Mouse (Mus musculus) neural tube, embryonic 12.5 days (tissue): ENCODE measurements at regions not wholly inside any gene's neighbourhood (a gene's known extent, or its start where the extent isn't known, plus 50 kb on each side); places are given as distances from the start of the nearest gene placed in this dataset.

Experiments used
- ATAC-seq: fragments of 200-750 bp; cut with Nextera tagmentation; 2 replicates; pipeline ENCODE4 v1.8.0; 2017; ENCODE audit warnings: low read depth, mild to moderate bottlenecking, moderate TSS enrichment, moderate library complexity; ENCODE audit not compliant: low FRiP score
- H3K27ac ChIP-seq: fragments of 300-500 bp; sonication (generic); 2 replicates; pipeline ENCODE4 v1.5.1; 2016
- H3K27me3 ChIP-seq: fragments of 300-500 bp; sonication (generic); replicated peaks from 2 replicates; pipeline ENCODE4 v1.6.1; 2016; ENCODE audit warnings: mild to moderate bottlenecking
- H3K36me3 ChIP-seq: fragments of 300-500 bp; sonication (generic); 2 replicates; pipeline ENCODE4 v1.6.1; 2016; ENCODE audit warnings: mild to moderate bottlenecking
- H3K4me1 ChIP-seq: fragments of 300-500 bp; sonication (generic); 2 replicates; pipeline ENCODE4 v1.6.1; 2016
- H3K4me2 ChIP-seq: fragments of 300-500 bp; sonication (generic); replicated peaks from 2 replicates; pipeline ENCODE4 v1.6.1; 2016; ENCODE audit warnings: mild to moderate bottlenecking
- H3K4me3 ChIP-seq: fragments of 300-500 bp; sonication (generic); 2 replicates; pipeline ENCODE4 v1.5.1; 2016
- H3K9ac ChIP-seq: fragments of 300-500 bp; sonication (generic); 2 replicates; pipeline ENCODE4 v1.6.1; 2016; ENCODE audit warnings: mild to moderate bottlenecking
- H3K9me3 ChIP-seq: fragments of 300-500 bp; sonication (generic); 2 replicates; pipeline ENCODE4 v1.6.1; 2016; ENCODE audit warnings: mild to moderate bottlenecking
- WGBS: fragments of 180-500 bp; shearing (Covaris S2); methylation state at CpG from one replicate; pipeline ENCODE4 v1.1.7; 2016; 5-methylcytosine and 5-hydroxymethylcytosine counted together

DNA sequence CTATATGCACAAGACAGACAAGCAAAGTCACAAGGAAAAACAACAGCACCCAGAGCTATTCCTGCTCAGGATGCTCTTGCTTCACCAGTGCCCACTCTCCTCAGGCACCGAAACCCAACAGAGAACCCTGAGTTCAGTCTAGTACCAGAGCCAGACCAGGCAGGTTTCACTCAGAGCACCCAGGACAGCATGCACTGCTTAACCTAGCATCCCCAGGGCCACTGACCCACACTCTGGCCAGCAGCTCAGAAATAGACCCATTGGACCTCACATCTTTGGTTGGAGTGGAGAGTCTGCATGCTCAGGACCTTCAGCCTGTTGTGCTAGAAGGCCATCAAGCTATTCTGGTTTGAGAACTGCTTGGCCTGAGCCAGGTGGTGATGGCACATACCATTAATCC is 157.0 kb downstream of the Chst1 start:
- Histone ChIP-seq H3K27me3 (no peaks in the 10 kb centered on the region), H3K4me3 (no peak overlapping the region), H3K4me2 (no peak overlapping the region), H3K36me3 (no peaks in the 10 kb centered on the region), H3K9me3 (no peaks in the 10 kb centered on the region), H3K4me1 (peaks cover under 1% of the 10 kb centered on the region; the same call in 1 of the 2 replicates), H3K27ac (no peak overlapping the region), H3K9ac (no peak overlapping the region)
- WGBS, result 97% methylated on average over 1 of the region's 1 CpGs
- no peak for ATAC-seq

DNA sequence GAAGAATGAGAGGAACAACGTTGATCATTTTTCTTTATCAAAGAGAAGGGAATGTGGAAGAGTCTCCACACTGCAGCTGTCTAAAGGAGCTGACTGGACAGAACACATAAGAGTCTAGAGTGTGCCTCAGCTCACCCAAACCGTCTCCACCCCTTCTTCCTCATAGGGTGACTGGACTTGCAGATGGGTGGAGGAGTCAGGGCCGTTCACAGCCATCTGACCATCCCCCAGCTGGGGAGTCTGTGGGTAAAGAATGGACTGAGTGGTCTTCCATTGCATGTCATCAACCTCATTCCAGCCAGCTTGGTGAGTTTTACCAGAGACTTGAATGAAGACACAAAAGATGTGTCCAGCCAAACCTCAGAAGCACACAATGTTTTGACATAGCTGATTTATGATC is 156.1 kb upstream of the Syt13 start:
- Histone ChIP-seq H3K4me3 (no peak overlapping the region), H3K4me2 (no peak overlapping the region), H3K4me1 (no peaks in the 10 kb centered on the region), H3K27me3 (no peaks in the 10 kb centered on the region), H3K36me3 (no peaks in the 10 kb centered on the region), H3K9me3 (no peaks in the 10 kb centered on the region), H3K27ac (no peak overlapping the region), H3K9ac (no peak overlapping the region)
- WGBS, result 52% methylated on average over 3 of the region's 3 CpGs
- ATAC-seq, result no peak

DNA sequence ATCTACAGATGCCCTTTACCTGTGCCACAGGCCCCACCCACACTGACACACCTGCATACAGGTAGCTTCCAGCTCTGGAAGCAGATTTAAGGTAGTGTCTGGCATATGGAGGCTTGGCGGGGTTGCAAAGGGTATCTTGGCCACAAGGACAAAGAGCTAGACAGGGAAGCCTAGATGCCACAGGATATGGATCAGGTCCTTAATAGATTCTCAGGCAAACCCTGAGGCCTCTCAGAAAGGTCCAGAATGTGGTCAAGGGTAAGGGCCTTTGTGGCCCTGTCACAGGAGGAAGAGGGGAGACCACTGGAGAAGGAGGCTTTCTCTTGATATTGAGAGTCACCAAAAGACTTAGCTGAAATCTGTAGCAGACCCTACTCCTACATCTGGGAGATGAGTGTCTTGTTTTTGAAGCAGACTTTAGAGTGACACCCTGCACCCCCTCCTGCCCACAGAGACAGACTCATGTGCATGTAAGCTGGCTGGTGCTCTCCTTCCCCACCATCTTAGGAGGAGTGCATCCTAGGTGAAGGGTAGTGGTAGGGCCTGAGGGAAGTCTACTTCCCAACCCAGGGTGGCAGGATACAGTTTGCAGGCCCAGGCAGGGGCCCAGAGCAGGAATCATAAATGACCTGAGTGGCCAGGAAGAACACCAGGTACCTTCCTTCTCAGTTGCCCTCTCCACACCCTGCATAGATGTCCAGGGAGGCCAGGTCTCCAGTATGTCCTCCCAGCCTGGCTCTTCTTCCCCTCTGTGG is 150.8 kb upstream of the Syt13 start:
- Histone ChIP-seq H3K27ac (no peak overlapping the region), H3K4me1 (no peaks in the 10 kb centered on the region), H3K27me3 (no peaks in the 10 kb centered on the region), H3K4me2 (no peak overlapping the region), H3K36me3 (no peaks in the 10 kb centered on the region), H3K9me3 (no peaks in the 10 kb centered on the region), H3K4me3 (no peak overlapping the region), H3K9ac (no peak overlapping the region)
- 89% methylated on average over 1 of the region's 1 CpGs for WGBS
- ATAC-seq, result no peak

DNA sequence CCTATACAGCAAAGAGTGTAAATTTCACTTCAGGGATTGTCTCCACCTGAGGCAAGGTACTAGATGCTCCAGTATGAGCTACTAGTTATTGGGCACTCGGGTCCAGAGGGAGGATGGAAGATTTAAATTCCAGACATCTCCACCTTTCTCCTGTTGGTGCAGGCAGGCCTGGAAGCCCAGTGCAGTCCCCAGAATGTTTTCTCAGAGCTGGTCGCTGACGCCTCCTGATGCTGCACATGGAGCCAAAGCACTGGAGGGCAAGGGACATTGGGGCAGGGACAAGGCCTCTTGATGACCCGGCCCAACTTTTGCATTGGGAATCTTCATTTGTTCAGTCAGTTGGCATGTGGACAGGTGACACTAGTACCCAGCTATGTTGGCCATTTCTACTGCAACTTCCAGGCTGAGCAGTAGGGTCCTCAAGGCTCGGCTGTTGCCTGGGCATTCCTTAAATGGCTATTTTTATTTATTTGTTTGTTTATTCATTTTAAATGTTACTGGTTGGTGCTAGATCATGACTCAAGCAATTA is 147.4 kb upstream of the Syt13 start:
- H3K4me1 ChIP-seq, result no peaks in the 10 kb centered on the region
- no peaks in the 10 kb centered on the region for H3K27me3 ChIP-seq
- H3K4me3 ChIP-seq, result no peak overlapping the region
- no peak overlapping the region for H3K27ac ChIP-seq
- no peak overlapping the region for H3K9ac ChIP-seq
- ATAC-seq, result no peak
- H3K36me3 ChIP-seq, result no peaks in the 10 kb centered on the region
- H3K4me2 ChIP-seq, result no peak overlapping the region
- 0 out of 2 replicates have a peak, but pooled peaks cover 7% of the 10 kb centered on the region for H3K9me3 ChIP-seq
- WGBS, result 86% methylated on average over 5 of the region's 5 CpGs

DNA sequence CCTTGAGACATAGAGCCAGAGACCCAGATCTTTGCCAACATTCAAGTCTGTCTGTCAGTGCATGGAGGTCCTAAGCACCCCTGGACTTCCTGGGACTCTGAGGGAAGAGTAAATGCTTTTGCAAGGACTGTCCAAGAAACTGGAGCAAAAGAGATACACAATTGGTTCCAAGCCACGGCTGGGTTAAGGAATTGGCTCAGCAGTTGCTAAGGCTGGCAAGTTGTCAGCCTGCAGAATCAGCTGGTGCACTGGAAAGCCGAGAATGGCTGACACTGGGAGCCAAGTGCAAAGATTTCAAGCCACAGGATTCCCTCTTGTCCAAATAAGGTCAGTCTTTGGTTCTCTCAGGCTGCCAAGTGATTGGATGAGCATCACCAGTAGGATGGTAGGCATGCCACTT is 146.8 kb upstream of the Syt13 start:
- H3K27me3 ChIP-seq, result no peaks in the 10 kb centered on the region
- H3K4me1 ChIP-seq, result no peaks in the 10 kb centered on the region
- no peak overlapping the region for H3K4me3 ChIP-seq
- H3K27ac ChIP-seq, result no peak overlapping the region
- H3K4me2 ChIP-seq, result no peak overlapping the region
- 0 out of 2 replicates have a peak, but pooled peaks cover 7% of the 10 kb centered on the region for H3K9me3 ChIP-seq
- H3K36me3 ChIP-seq, result no peaks in the 10 kb centered on the region
- ATAC-seq, result no peak
- H3K9ac ChIP-seq, result no peak overlapping the region
- 75% methylated on average over 2 of the region's 2 CpGs for WGBS

DNA sequence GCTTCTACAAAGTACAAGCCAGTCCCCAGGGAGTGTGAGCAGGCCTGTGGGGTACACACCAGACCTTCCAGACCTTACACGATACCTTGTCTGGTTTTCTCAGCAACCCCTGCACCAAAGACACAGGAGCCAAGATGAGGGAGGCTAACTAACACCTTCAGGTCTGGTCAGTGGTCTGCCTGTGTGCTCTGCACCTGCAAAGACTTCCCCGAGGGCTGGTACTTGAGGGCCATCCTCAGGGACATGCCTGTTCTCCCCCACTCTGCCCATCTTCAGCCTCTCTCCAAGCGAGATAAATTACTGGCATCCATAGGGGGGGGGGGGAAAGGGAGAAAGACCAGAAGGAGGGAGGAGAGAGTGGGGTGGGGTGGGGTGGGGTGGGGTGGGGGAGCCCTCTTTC is 145.8 kb upstream of the Syt13 start:
- no peak overlapping the region for H3K4me2 ChIP-seq
- H3K4me3 ChIP-seq, result no peak overlapping the region
- no peak overlapping the region for H3K27ac ChIP-seq
- 0 out of 2 replicates have a peak, but pooled peaks cover 7% of the 10 kb centered on the region for H3K9me3 ChIP-seq
- H3K36me3 ChIP-seq, result no peaks in the 10 kb centered on the region
- ATAC-seq, result no peak
- H3K4me1 ChIP-seq, result no peaks in the 10 kb centered on the region
- no peak overlapping the region for H3K9ac ChIP-seq
- 82% methylated on average over 3 of the region's 3 CpGs for WGBS
- no peaks in the 10 kb centered on the region for H3K27me3 ChIP-seq

DNA sequence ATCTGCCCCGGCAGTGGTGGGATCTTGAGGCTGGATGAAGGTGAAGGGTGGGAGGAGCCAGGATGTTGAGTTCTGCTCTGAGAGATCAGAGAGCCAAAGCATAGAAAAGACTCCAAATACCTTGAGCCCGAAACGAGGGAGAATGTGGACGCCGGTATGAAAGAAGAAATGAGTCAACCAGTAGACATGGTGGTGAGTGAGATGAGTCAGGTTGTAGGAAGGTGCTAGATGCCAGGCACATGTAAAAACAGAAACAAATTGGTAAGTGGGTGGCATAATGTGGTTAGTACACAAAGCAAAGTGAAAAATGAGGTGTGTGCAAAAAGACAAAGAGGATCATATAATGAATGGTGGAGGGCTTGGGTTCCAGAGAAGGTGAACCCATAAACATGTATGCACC is 144.8 kb upstream of the Syt13 start:
- no peak overlapping the region for H3K9ac ChIP-seq

DNA sequence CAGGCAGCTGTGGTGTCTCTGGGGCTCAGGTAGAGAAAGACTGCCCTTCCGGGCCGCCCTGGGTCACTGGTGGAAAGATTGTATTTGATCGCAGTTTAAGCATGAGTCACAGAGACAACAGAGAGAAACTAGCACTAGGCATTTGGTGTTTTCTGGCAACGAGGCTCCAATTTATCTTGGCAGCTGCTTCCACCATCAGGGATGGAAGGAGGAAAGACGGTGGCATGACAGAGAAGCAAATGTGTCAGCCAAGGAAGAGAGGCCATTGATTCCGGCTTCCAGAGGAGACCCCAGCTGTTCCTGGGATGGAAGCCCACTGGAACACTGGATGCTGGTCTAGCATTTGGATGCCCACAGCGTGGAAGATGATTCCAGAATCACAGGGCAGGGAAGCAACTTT is 142.3 kb upstream of the Syt13 start:
- no peak overlapping the region for H3K9ac ChIP-seq
- no peak for ATAC-seq

More for the DNA sequence above, 144.8 kb upstream of the Syt13 start:
- Histone ChIP-seq H3K9me3 (0 out of 2 replicates have a peak, but pooled peaks cover 7% of the 10 kb centered on the region), H3K4me2 (no peak overlapping the region), H3K4me3 (no peak overlapping the region), H3K27me3 (no peaks in the 10 kb centered on the region), H3K4me1 (no peaks in the 10 kb centered on the region), H3K36me3 (no peaks in the 10 kb centered on the region), H3K27ac (no peak overlapping the region)
- no peak for ATAC-seq
- WGBS, result 90% methylated on average over 5 of the region's 5 CpGs

DNA sequence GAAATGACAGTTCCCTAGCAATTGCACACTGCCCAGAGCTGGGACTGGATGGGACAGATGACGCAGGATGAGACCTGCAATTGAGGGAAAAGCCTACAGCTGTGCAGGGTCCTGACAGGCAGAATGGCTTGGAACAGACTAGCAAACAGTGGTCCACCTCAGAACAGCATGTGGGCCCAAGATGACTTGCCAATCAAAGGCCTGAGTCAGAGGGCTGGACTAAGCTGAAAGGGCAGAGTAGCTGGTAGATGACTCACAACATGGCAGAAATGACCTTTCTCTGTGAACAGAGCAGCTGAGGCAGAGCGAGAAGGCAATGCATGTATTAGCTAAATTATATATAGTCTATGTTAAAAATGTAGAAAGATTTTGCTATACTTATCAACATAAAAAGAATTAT is 138.4 kb upstream of the Syt13 start:
- H3K27ac ChIP-seq, result no peak overlapping the region
- 80% methylated on average over 2 of the region's 2 CpGs for WGBS
- H3K4me3 ChIP-seq, result no peak overlapping the region
- H3K9ac ChIP-seq, result no peak overlapping the region
- no peak overlapping the region for H3K4me2 ChIP-seq
- ATAC-seq, result no peak
- H3K36me3 ChIP-seq, result no peaks in the 10 kb centered on the region
- H3K9me3 ChIP-seq, result no peaks in the 10 kb centered on the region
- no peaks in the 10 kb centered on the region for H3K4me1 ChIP-seq
- no peaks in the 10 kb centered on the region for H3K27me3 ChIP-seq

More for the DNA sequence above, 142.3 kb upstream of the Syt13 start:
- H3K36me3 ChIP-seq, result no peaks in the 10 kb centered on the region
- H3K4me1 ChIP-seq, result no peaks in the 10 kb centered on the region
- H3K27me3 ChIP-seq, result no peaks in the 10 kb centered on the region
- 80% methylated on average over 7 of the region's 7 CpGs for WGBS
- no peak overlapping the region for H3K27ac ChIP-seq
- H3K4me3 ChIP-seq, result no peak overlapping the region
- H3K4me2 ChIP-seq, result no peak overlapping the region
- 0 out of 2 replicates have a peak, but pooled peaks cover 7% of the 10 kb centered on the region for H3K9me3 ChIP-seq

DNA sequence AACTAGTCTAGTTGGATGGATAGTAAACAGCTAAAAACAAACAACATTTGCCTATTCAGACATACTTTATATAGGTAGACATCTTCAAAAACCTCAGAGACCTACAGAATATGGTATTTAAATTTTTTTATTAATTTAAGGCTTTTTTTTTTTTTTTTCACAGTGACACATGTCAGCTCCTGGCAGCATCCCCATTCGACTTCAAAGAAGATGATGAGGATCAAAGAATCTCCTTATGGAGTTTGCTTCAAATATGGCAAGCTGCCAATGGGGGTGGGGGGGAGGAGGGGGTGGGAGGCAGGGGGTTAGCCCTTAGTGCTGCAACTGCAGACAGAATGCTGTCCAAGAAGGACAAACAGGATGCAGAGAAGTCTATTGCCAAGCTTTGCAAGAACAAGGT is 135.8 kb upstream of the Syt13 start:
- no peak for ATAC-seq
- H3K27me3 ChIP-seq, result no peaks in the 10 kb centered on the region
- H3K9ac ChIP-seq, result no peak overlapping the region
- 52% methylated on average over 1 of the region's 1 CpGs for WGBS
- no peak overlapping the region for H3K4me2 ChIP-seq
- H3K4me3 ChIP-seq, result no peak overlapping the region
- no peaks in the 10 kb centered on the region for H3K4me1 ChIP-seq
- no peak overlapping the region for H3K27ac ChIP-seq
- no peaks in the 10 kb centered on the region for H3K9me3 ChIP-seq
- H3K36me3 ChIP-seq, result no peaks in the 10 kb centered on the region

DNA sequence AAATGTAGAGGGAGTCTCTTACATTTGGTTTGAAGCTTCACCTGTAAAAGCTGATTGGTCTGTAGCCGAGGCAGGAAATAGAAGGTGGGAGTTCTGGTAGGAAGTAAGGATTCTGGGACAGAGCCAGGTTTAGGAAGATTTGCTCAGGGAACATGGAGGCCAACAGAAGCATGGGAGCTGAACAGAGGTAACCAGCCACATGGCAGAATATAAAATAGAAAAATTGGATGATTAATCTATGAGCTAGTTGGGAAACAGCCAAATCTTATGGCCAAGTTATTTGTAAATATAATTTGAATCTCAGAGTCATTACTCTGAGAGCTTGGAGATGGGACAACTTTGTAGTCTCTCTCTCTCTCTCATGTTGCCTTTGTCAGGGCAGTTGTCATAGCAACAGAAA is 134.9 kb upstream of the Syt13 start:
- Histone ChIP-seq H3K4me3 (no peak overlapping the region), H3K9ac (no peak overlapping the region), H3K4me1 (no peaks in the 10 kb centered on the region), H3K4me2 (no peak overlapping the region), H3K27me3 (no peaks in the 10 kb centered on the region), H3K9me3 (no peaks in the 10 kb centered on the region), H3K36me3 (no peaks in the 10 kb centered on the region), H3K27ac (no peak overlapping the region)
- no peak for ATAC-seq
- 87% methylated on average over 1 of the region's 1 CpGs for WGBS

DNA sequence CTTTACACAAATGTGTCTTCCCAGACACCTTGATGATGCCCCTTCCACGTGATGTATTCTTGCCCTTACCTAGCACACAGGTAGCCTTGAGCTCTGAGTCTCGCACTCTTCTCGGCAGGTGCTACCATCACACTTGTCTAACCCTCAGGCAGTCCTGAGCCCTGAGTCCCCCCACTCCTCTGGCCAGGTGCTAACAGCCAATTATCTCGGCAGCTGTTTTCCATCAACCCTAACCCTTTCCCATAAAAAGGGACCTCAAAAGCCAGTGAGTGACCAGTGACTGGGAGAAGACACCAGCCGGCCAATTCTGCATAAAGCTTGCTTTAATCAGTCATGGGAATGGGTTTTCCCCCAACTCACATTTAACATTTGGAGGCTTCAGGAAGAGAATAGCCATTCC is 133.4 kb upstream of the Syt13 start:
- Histone ChIP-seq H3K4me3 (no peak overlapping the region), H3K36me3 (no peaks in the 10 kb centered on the region), H3K4me1 (no peaks in the 10 kb centered on the region), H3K4me2 (no peak overlapping the region), H3K27ac (no peak overlapping the region), H3K27me3 (no peaks in the 10 kb centered on the region), H3K9me3 (no peaks in the 10 kb centered on the region), H3K9ac (no peak overlapping the region)
- ATAC-seq, result no peak
- WGBS, result 84% methylated on average over 5 of the region's 5 CpGs

DNA sequence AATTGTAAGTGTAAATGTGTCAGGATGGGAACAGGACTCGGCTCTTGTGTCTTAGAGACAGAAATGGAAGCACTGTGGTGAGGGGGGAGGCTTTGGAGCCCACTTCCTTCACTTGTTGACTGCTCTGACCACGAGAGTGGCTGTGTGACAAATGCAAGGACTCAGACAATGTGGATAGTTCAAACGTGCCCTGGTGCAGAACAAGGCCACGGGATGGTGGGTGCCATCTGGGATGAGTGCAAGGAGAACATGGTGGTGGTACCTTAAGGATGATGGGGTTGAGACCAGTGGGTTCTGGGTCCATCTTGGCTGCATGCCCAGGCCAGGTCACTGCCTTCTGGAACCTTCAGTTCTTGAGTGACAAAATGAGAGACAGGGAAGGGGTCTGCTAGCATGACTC is 132.3 kb upstream of the Syt13 start:
- H3K9ac ChIP-seq, result no peak overlapping the region
- H3K36me3 ChIP-seq, result no peaks in the 10 kb centered on the region
- WGBS, result 53% methylated on average over 4 of the region's 4 CpGs
- H3K4me1 ChIP-seq, result no peaks in the 10 kb centered on the region
- H3K27ac ChIP-seq, result no peak overlapping the region
- H3K4me3 ChIP-seq, result no peak overlapping the region
- H3K9me3 ChIP-seq, result no peaks in the 10 kb centered on the region
- H3K27me3 ChIP-seq, result no peaks in the 10 kb centered on the region
- no peak overlapping the region for H3K4me2 ChIP-seq
- ATAC-seq, result no peak
